Mouse (Mus musculus) forebrain, embryonic 16.5 days (tissue): ENCODE measurements at regions not wholly inside any gene's neighbourhood (a gene's known extent, or its start where the extent isn't known, plus 50 kb on each side); places are given as distances from the start of the nearest gene placed in this dataset.
"Not testable (repeated sequence)": the region's sequence is repeated elsewhere in the genome, so short reads cannot be mapped to it uniquely, and the experiment has no call there.

ENCODE experiments used
- ATAC-seq: fragments of 200-750 bp; cut with Nextera tagmentation; 2 replicates; pipeline ENCODE4 v1.8.0; 2017; ENCODE audit warnings: mild to moderate bottlenecking, moderate library complexity
- H3K27ac ChIP-seq: fragments of 300-500 bp; sonication (generic); 2 replicates; pipeline ENCODE4 v1.5.1; 2014; ENCODE audit warnings: low read length, control low read depth
- H3K27me3 ChIP-seq: fragments of 300-500 bp; sonication (generic); replicated peaks from 2 replicates; pipeline ENCODE4 v1.6.1; 2014; ENCODE audit warnings: low read length; ENCODE audit not compliant: control insufficient read depth, insufficient read depth
- H3K36me3 ChIP-seq: fragments of 300-500 bp; sonication (generic); 2 replicates; pipeline ENCODE4 v1.6.1; 2014; ENCODE audit not compliant: control insufficient read depth, insufficient read depth
- H3K4me1 ChIP-seq: fragments of 300-500 bp; sonication (generic); replicated peaks from 2 replicates; pipeline ENCODE4 v1.6.1; 2014; ENCODE audit warnings: low read length; ENCODE audit not compliant: control insufficient read depth, insufficient read depth
- H3K4me2 ChIP-seq: fragments of 300-500 bp; sonication (generic); 2 replicates; pipeline ENCODE4 v1.6.1; 2014; ENCODE audit warnings: mild to moderate bottlenecking, low read length, control low read depth
- H3K4me3 ChIP-seq: fragments of 300-500 bp; sonication (generic); replicated peaks from 2 replicates; pipeline ENCODE4 v1.5.1; 2014; ENCODE audit warnings: mild to moderate bottlenecking, low read length, control low read depth
- H3K9ac ChIP-seq: fragments of 300-500 bp; sonication (generic); replicated peaks from 2 replicates; pipeline ENCODE4 v1.6.1; 2014; ENCODE audit warnings: low read depth, low read length, control low read depth
- H3K9me3 ChIP-seq: fragments of 300-500 bp; sonication (generic); 2 replicates; pipeline ENCODE4 v1.6.1; 2016; ENCODE audit warnings: low read length; ENCODE audit not compliant: control insufficient read depth
- WGBS: fragments of 180-500 bp; shearing (Covaris S2); extraction: QIAGEN DNeasy Blood & Tissue Kit; methylation state at CpG from one replicate; pipeline ENCODE4 v1.1.7; 2014; 5-methylcytosine and 5-hydroxymethylcytosine counted together

- H3K36me3 ChIP-seq, result no peaks in the 10 kb centered on the region
- H3K4me1 ChIP-seq, result no peaks in the 10 kb centered on the region
- WGBS, result 78% methylated on average over 2 of the region's 2 CpGs
- no peak overlapping the region for H3K4me3 ChIP-seq
- H3K27ac ChIP-seq, result no peak overlapping the region
- no peaks in the 10 kb centered on the region for H3K27me3 ChIP-seq
- no peak overlapping the region for H3K9ac ChIP-seq
- H3K9me3 ChIP-seq, result no peaks in the 10 kb centered on the region
- peak; percentile 54; the same call in 1 of the 2 replicates for ATAC-seq
- no peak overlapping the region for H3K4me2 ChIP-seq
These were observed 723.1 kb upstream of the Brinp1 start for GRCm38 (mm10) chr4:69677315-69677714.

- Histone ChIP-seq H3K27ac (no peak overlapping the region), H3K4me1 (no peaks in the 10 kb centered on the region), H3K4me2 (no peak overlapping the region), H3K9ac (no peak overlapping the region), H3K4me3 (no peak overlapping the region), H3K9me3 (no peaks in the 10 kb centered on the region), H3K27me3 (no peaks in the 10 kb centered on the region), H3K36me3 (no peaks in the 10 kb centered on the region)
- no peak for ATAC-seq
These were observed 719.3 kb upstream of the Brinp1 start for GRCm38 (mm10) chr4:69673456-69673855.

- Histone ChIP-seq H3K4me2 (no peak overlapping the region), H3K4me1 (no peaks in the 10 kb centered on the region), H3K27ac (no peak overlapping the region), H3K27me3 (no peaks in the 10 kb centered on the region), H3K9ac (no peak overlapping the region), H3K9me3 (no peaks in the 10 kb centered on the region), H3K36me3 (no peaks in the 10 kb centered on the region), H3K4me3 (no peak overlapping the region)
- no peak for ATAC-seq
- 36% methylated on average over 2 of the region's 2 CpGs for WGBS
These were observed 674.7 kb upstream of the Brinp1 start for GRCm38 (mm10) chr4:69628908-69629307.

GRCm38 (mm10) chr4:69626426-69626825 lies 672.2 kb upstream of the Brinp1 start:
- H3K9me3 ChIP-seq, ATAC-seq, H3K4me2 ChIP-seq, H3K36me3 ChIP-seq, H3K27me3 ChIP-seq, H3K4me3 ChIP-seq, H3K4me1 ChIP-seq, H3K27ac ChIP-seq, H3K9ac ChIP-seq: not testable (repeated sequence)
- WGBS, result 82% methylated on average over 2 of the region's 2 CpGs

- 66% methylated on average over 2 of the region's 2 CpGs for WGBS
- Histone ChIP-seq H3K9ac (no peak overlapping the region), H3K9me3 (no peaks in the 10 kb centered on the region), H3K27ac (no peak overlapping the region), H3K27me3 (no peaks in the 10 kb centered on the region), H3K36me3 (no peaks in the 10 kb centered on the region), H3K4me3 (no peak overlapping the region), H3K4me2 (no peak overlapping the region), H3K4me1 (no peaks in the 10 kb centered on the region)
- no peak for ATAC-seq
These were observed 671.6 kb upstream of the Brinp1 start for GRCm38 (mm10) chr4:69625831-69626230.

- no peak overlapping the region for H3K27ac ChIP-seq
- no peaks in the 10 kb centered on the region for H3K36me3 ChIP-seq
- no peak for ATAC-seq
- H3K9ac ChIP-seq, result no peak overlapping the region
- H3K9me3 ChIP-seq, result no peaks in the 10 kb centered on the region
- no peak overlapping the region for H3K4me3 ChIP-seq
- H3K4me2 ChIP-seq, result no peak overlapping the region
- H3K27me3 ChIP-seq, result no peaks in the 10 kb centered on the region
- H3K4me1 ChIP-seq, result no peaks in the 10 kb centered on the region
- WGBS, result 97% methylated on average over 2 of the region's 2 CpGs
These were observed 666.9 kb upstream of the Brinp1 start for GRCm38 (mm10) chr4:69621058-69621609.

- no peak overlapping the region for H3K4me3 ChIP-seq
- ATAC-seq, result peak; percentile 49
- H3K27ac ChIP-seq, result no peak overlapping the region
- no peaks in the 10 kb centered on the region for H3K36me3 ChIP-seq
- H3K9ac ChIP-seq, result no peak overlapping the region
- H3K27me3 ChIP-seq, result no peaks in the 10 kb centered on the region
- no peak overlapping the region for H3K4me2 ChIP-seq
- no peaks in the 10 kb centered on the region for H3K4me1 ChIP-seq
- no peaks in the 10 kb centered on the region for H3K9me3 ChIP-seq
- 22% methylated on average over 5 of the region's 5 CpGs for WGBS
These were observed 664.0 kb upstream of the Brinp1 start for GRCm38 (mm10) chr4:69618161-69618730.

GRCm38 (mm10) chr4:69614901-69615300 lies 660.7 kb upstream of the Brinp1 start:
- Histone ChIP-seq H3K9ac (no peak overlapping the region), H3K9me3 (no peaks in the 10 kb centered on the region), H3K27me3 (no peaks in the 10 kb centered on the region), H3K36me3 (no peaks in the 10 kb centered on the region), H3K4me3 (no peak overlapping the region), H3K4me2 (no peak overlapping the region), H3K27ac (no peak overlapping the region), H3K4me1 (no peaks in the 10 kb centered on the region)
- WGBS, result 83% methylated on average over 1 of the region's 1 CpGs
- ATAC-seq, result no peak

- Histone ChIP-seq H3K27ac (no peak overlapping the region), H3K9me3 (no peaks in the 10 kb centered on the region), H3K4me3 (no peak overlapping the region), H3K4me1 (no peaks in the 10 kb centered on the region), H3K9ac (no peak overlapping the region), H3K36me3 (no peaks in the 10 kb centered on the region), H3K27me3 (no peaks in the 10 kb centered on the region), H3K4me2 (no peak overlapping the region)
- whole genome bisulfite sequencing, result 70% methylated on average over 5 of the region's 5 CpGs
- 0 out of 2 replicates have a peak, but pooled peaks have one; percentile 31 for ATAC-seq
These were observed 657.6 kb upstream of the Brinp1 start for GRCm38 (mm10) chr4:69611681-69612300.
